Mouse (Mus musculus) testis, adult 2 months (tissue): ENCODE data around the gene 2010300C02Rik.

ENCODE experiments used
- CTCF ChIP-seq: fragments of 200-500 bp; IDR thresholded peaks from 2 replicates; pipeline ENCODE4 v1.5.1; 2012; ENCODE audit warnings: low read depth, mild to moderate bottlenecking, inconsistent platforms, low read length, moderate library complexity; ENCODE audit not compliant: control insufficient read depth, insufficient read depth, insufficient replicate concordance
- POLR2A ChIP-seq: fragments of 200-500 bp; IDR thresholded peaks from 2 replicates; pipeline ENCODE4 v1.6.1; 2012; ENCODE audit warnings: low read depth, mild to moderate bottlenecking, inconsistent platforms, low read length, moderate library complexity; ENCODE audit not compliant: control insufficient read depth

DNA sequence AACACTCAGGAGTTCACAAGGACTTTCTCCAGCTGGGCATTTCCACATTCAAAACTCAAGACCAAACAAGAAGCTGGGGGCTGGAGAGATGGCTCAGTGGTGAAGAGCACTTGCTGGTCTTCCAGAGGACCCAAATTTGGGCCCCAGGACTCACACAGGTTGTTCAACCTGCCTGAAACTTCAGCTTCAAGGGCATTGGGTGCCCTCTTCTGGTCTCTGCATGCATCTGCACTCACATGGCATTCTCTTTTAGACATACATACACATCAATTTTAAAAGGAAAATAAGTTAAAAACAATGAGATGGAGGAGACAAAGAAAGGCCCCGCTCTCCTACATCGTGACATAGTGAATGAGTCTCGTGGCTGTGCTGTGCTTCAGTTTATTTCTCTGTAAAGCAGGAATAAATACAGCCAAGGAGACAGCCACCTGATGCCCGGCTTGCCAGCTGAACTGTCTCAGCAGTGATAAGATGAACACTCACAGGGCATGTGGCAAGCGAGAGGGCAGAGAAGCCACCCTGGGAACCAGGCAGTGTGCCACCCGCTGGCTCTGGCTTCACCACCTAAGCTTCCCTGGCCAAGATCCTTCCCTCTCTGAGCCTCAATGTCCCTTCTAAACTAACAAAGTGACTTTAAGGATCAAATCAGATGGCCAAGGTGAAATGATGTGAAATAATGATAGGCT is 11.5 kb downstream of the 2010300C02Rik start:
- no peak for TF ChIP-seq POLR2A
- no peak for TF ChIP-seq CTCF
